Mouse (Mus musculus) heart, embryonic 12.5 days (tissue): Measurements from ENCODE around the gene Arhgef10l. TPM values are rescaled to one million over a fixed set of nuclear protein-coding genes. Genes with fewer than 3 reads are reported as not detected.

Source experiments
- ATAC-seq: fragments of 200-750 bp; cut with Nextera tagmentation; 2 replicates; pipeline ENCODE4 v1.8.0; 2017; ENCODE audit warnings: moderate TSS enrichment, moderate library complexity; ENCODE audit not compliant: insufficient number of reproducible peaks, low FRiP score
- H3K27ac ChIP-seq: fragments of 300-500 bp; sonication (generic); 2 replicates; pipeline ENCODE4 v1.5.1; 2016; ENCODE audit warnings: mild to moderate bottlenecking, moderate library complexity; ENCODE audit not compliant: poor library complexity, severe bottlenecking
- H3K27me3 ChIP-seq: fragments of 300-500 bp; sonication (generic); replicated peaks from 2 replicates; pipeline ENCODE4 v1.6.1; 2016; ENCODE audit warnings: mild to moderate bottlenecking, moderate library complexity
- H3K36me3 ChIP-seq: fragments of 300-500 bp; sonication (generic); 2 replicates; pipeline ENCODE4 v1.6.1; 2016; ENCODE audit warnings: mild to moderate bottlenecking, moderate library complexity
- H3K4me1 ChIP-seq: fragments of 300-500 bp; sonication (generic); replicated peaks from 2 replicates; pipeline ENCODE4 v1.6.1; 2016; ENCODE audit warnings: mild to moderate bottlenecking
- H3K4me2 ChIP-seq: fragments of 300-500 bp; sonication (generic); 2 replicates; pipeline ENCODE4 v1.6.1; 2016; ENCODE audit warnings: mild to moderate bottlenecking, moderate library complexity
- H3K4me3 ChIP-seq: fragments of 300-500 bp; sonication (generic); 2 replicates; pipeline ENCODE4 v1.5.1; 2016; ENCODE audit warnings: mild to moderate bottlenecking
- H3K9ac ChIP-seq: fragments of 300-500 bp; sonication (generic); 2 replicates; pipeline ENCODE4 v1.6.1; 2016; ENCODE audit warnings: mild to moderate bottlenecking, moderate library complexity
- H3K9me3 ChIP-seq: fragments of 300-500 bp; sonication (generic); replicated peaks from 2 replicates; pipeline ENCODE4 v1.6.1; 2016; ENCODE audit warnings: mild to moderate bottlenecking, moderate library complexity
- WGBS: fragments of 180-500 bp; shearing (Covaris S2); methylation state at CpG from one replicate; pipeline ENCODE4 v1.1.7; 2016; 5-methylcytosine and 5-hydroxymethylcytosine counted together
- microRNA-seq: library from miRNA; unstranded; fragments of <30 nt; microRNA quantifications from one replicate; pipeline ENCODE4, GENCODE M21; 2017
- polyA plus RNA-seq: library from polyadenylated mRNA; unstranded; fragments of >200 nt; fragmentation: Nextera tagmentation; extraction: Ambion mirVana; gene quantifications from 2 replicates; pipeline ENCODE4 v1.2.1, GENCODE M21; 2016

Arhgef10l gene
- polyA plus RNA-seq, 1 experiment from 2014 or later = 20.1 TPM

GRCm38 (mm10) chr4:140483134-140483533 is 182.7 kb downstream of the Arhgef10l start:
- Histone ChIP-seq H3K36me3 (no peaks in the 10 kb centered on the region), H3K9me3 (no peaks in the 10 kb centered on the region), H3K27ac (no peak overlapping the region), H3K4me1 (peaks cover 15% of the 10 kb centered on the region), H3K27me3 (peaks cover 4% of the 10 kb centered on the region; the same call in 1 of the 2 replicates), H3K4me2 (no peak overlapping the region), H3K9ac (no peak overlapping the region), H3K4me3 (no peak overlapping the region)
- WGBS = 73% methylated on average over 11 of the region's 11 CpGs
- ATAC-seq = no peak

- no peak for ATAC-seq
- Histone ChIP-seq H3K27ac (no peak overlapping the region), H3K27me3 (no peaks in the 10 kb centered on the region; the same call in 1 of the 2 replicates), H3K36me3 (no peaks in the 10 kb centered on the region), H3K4me2 (no peak overlapping the region), H3K9me3 (peaks cover 7% of the 10 kb centered on the region; the same call in 1 of the 2 replicates), H3K4me1 (peaks cover 15% of the 10 kb centered on the region), H3K4me3 (no peak overlapping the region), H3K9ac (no peak overlapping the region)
- 40% methylated on average over 15 of the region's 15 CpGs for WGBS
These were observed 185.3 kb downstream of the Arhgef10l start for GRCm38 (mm10) chr4:140480369-140481067.

GRCm38 (mm10) chr4:140475194-140475593 is 190.6 kb downstream of the Arhgef10l start:
- Histone ChIP-seq H3K36me3 (no peaks in the 10 kb centered on the region), H3K4me1 (peaks cover 8% of the 10 kb centered on the region), H3K27ac (no peak overlapping the region), H3K27me3 (peaks cover 6% of the 10 kb centered on the region; the same call in 1 of the 2 replicates), H3K4me2 (no peak overlapping the region), H3K9ac (no peak overlapping the region), H3K4me3 (no peak overlapping the region), H3K9me3 (peaks cover 21% of the 10 kb centered on the region)
- ATAC-seq = no peak
- WGBS = 75% methylated on average over 8 of the region's 8 CpGs

GRCm38 (mm10) chr4:140469760-140470452 is 195.9 kb downstream of the Arhgef10l start:
- ATAC-seq = no peak
- no peak overlapping the region for H3K27ac ChIP-seq
- H3K36me3 ChIP-seq = no peaks in the 10 kb centered on the region
- no peaks in the 10 kb centered on the region for H3K4me1 ChIP-seq
- no peak overlapping the region for H3K4me2 ChIP-seq
- H3K9me3 ChIP-seq = peaks cover 15% of the 10 kb centered on the region; the same call in 1 of the 2 replicates
- H3K27me3 ChIP-seq = peaks cover 10% of the 10 kb centered on the region
- no peak overlapping the region for H3K4me3 ChIP-seq
- no peak overlapping the region for H3K9ac ChIP-seq
- 67% methylated on average over 13 of the region's 13 CpGs for WGBS

- H3K4me3 ChIP-seq = no peak overlapping the region
- ATAC-seq = no peak
- peaks cover 4% of the 10 kb centered on the region for H3K27me3 ChIP-seq
- H3K4me1 ChIP-seq = no peaks in the 10 kb centered on the region
- no peak overlapping the region for H3K4me2 ChIP-seq
- WGBS = 74% methylated on average over 17 of the region's 17 CpGs
- no peaks in the 10 kb centered on the region for H3K36me3 ChIP-seq
- H3K27ac ChIP-seq = no peak overlapping the region
- no peak overlapping the region for H3K9ac ChIP-seq
- 0 out of 2 replicates have a peak, but pooled peaks cover 2% of the 10 kb centered on the region for H3K9me3 ChIP-seq
These were observed 198.5 kb downstream of the Arhgef10l start for GRCm38 (mm10) chr4:140467254-140467791.

Small RNA genes lying within 50 kb of the gene (microRNA-seq; reads per million reads assigned to microRNA genes)
- gene Gm23045 = not detected

Other genes starting within 250 kb of the Arhgef10l start
- 38.5 and 40.6 TPM in 2 replicates for gene Rcc2, start 34.5 kb upstream of the Arhgef10l start, polyA plus RNA-seq
- not detected in 2 replicates for gene Padi6, start 76.6 kb upstream of the Arhgef10l start, polyA plus RNA-seq
- gene Padi4, start 108.2 kb upstream of the Arhgef10l start, polyA plus RNA-seq = 2.1 and 2.5 TPM in 2 replicates
- 0.45 and 0.50 TPM in 2 replicates for gene Padi3, start 144.6 kb upstream of the Arhgef10l start, polyA plus RNA-seq
- gene Padi1, start 179.8 kb upstream of the Arhgef10l start, polyA plus RNA-seq = 0.10 and 0.28 TPM in 2 replicates
- gene Padi2, start 240.3 kb upstream of the Arhgef10l start, polyA plus RNA-seq = 3.3 and 4.1 TPM in 2 replicates